Mouse (Mus musculus) spleen, adult 2 months (tissue): ENCODE results near the gene Vps18. TPM values are rescaled to one million over a fixed set of nuclear protein-coding genes. Genes with fewer than 3 reads are reported as not detected.

Source experiments
- DNase-seq, 2 experiments: peaks; one replicate each; pipeline versions ENCODE4 v3.0.0 to v3.0.0-alpha.2; 2012 to 2021; ENCODE audit warnings: low spot score in 2 of 2, low read depth in 1 of 2
- H3K27ac ChIP-seq: fragments of 200-500 bp; 2 replicates; pipeline ENCODE4 v1.5.1; 2012; ENCODE audit warnings: low read length, inconsistent platforms; ENCODE audit not compliant: insufficient read depth
- H3K27me3 ChIP-seq: fragments of 200-500 bp; 2 replicates; pipeline ENCODE4 v1.6.1; 2012; ENCODE audit warnings: mild to moderate bottlenecking, moderate library complexity, low read length, inconsistent platforms; ENCODE audit not compliant: control insufficient read depth, insufficient read depth
- H3K36me3 ChIP-seq: fragments of 200-500 bp; 2 replicates; pipeline ENCODE4 v1.6.1; 2012; ENCODE audit warnings: mild to moderate bottlenecking, low read length, inconsistent platforms; ENCODE audit not compliant: control insufficient read depth, insufficient read depth
- H3K4me1 ChIP-seq: fragments of 200-500 bp; 2 replicates; pipeline ENCODE4 v1.6.1; 2011; ENCODE audit warnings: inconsistent platforms; ENCODE audit not compliant: control insufficient read depth, insufficient read depth, insufficient read length
- H3K4me3 ChIP-seq: fragments of 200-500 bp; 2 replicates; pipeline ENCODE4 v1.5.1; 2011; ENCODE audit warnings: mild to moderate bottlenecking, inconsistent platforms; ENCODE audit not compliant: insufficient read depth, insufficient read length; ENCODE audit errors: extremely low read depth
- CTCF ChIP-seq: fragments of 200-500 bp; IDR thresholded peaks from 2 replicates; pipeline ENCODE4 v1.5.1; 2011; ENCODE audit warnings: mild to moderate bottlenecking, inconsistent platforms; ENCODE audit not compliant: insufficient read depth, insufficient read length, insufficient replicate concordance; ENCODE audit errors: extremely low read depth
- POLR2A ChIP-seq: fragments of 200-500 bp; IDR thresholded peaks from 2 replicates; pipeline ENCODE4 v1.6.1; 2011; ENCODE audit warnings: low read depth, low read length, inconsistent platforms
- WGBS: fragments of 180-500 bp; shearing (Covaris S2); methylation state at CpG from one replicate; pipeline ENCODE4 v1.1.7; 2018; 5-methylcytosine and 5-hydroxymethylcytosine counted together
- polyA plus RNA-seq: library from polyadenylated mRNA; depleted of rRNA; stranded (reverse); fragments of >200 nt; gene quantifications from 2 replicates; pipeline ENCODE4 v1.2.3, GENCODE M21; 2012

Vps18 gene
- polyA plus RNA-seq, 1 experiment, result 19.3 TPM

DNA sequence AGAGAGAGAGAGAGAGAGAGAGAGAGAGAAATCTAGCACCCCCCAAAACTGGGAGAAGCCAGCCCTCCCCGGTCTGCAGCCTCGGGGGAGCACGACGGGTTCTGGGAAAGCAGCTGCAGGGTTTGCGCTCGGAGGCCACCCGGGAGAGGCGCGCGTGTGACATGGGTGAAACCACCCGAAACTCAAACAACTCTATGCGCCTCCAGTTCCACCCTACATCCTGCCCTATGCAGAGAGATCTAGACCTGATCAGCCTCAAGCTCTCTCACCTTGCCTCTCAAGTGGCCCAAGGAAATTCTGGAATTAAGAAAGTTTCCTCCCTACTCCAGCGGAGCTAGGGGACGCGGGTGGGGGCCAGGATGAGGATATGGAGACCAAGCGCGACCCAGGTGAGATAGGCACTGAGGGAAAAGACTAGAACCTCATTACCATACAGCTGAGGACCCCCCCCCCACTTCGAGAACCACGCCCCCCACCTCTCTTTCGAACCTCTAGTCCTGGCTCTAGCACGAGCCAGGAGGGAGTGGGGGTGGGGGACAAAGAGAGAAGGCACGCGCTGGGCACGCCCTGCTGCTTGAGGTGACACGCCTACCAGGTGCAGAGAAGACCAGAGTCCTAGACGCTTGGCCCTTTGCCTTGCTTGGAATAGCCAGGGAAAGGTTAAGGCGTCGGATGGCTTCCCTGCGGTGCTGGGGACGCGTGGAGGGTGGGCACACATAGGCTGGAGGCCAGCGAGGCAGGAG, 36.2 kb downstream of the Vps18 start:
- Histone ChIP-seq H3K27me3 (peaks cover 40% of the 10 kb centered on the region), H3K27ac (no peak overlapping the region), H3K36me3 (no peaks in the 10 kb centered on the region), H3K4me1 (peaks cover 27% of the 10 kb centered on the region), H3K4me3 (peak overlapping the region; percentile 49; the same call in 1 of the 2 replicates)
- WGBS, result 2% methylated on average over 32 of the region's 32 CpGs
- no peak for DNase-seq
- no peak for TF ChIP-seq CTCF

GRCm38 (mm10) chr2:119325568-119326143, 37.1 kb downstream of the Vps18 start, which contains the start of gene Dll4:
Dll4 (plus strand) TSS chr2:119325784.
- H3K27ac ChIP-seq, result no peak within 1 kb of the TSS
- 1% methylated on average over 33 of the region's 33 CpGs for WGBS
- TF ChIP-seq CTCF (no peak), POLR2A (no peak)
- H3K36me3 ChIP-seq, result no peaks in the 10 kb centered on the region
- peaks cover 27% of the 10 kb centered on the region for H3K4me1 ChIP-seq
- peak within 1 kb of the TSS; percentile 49 for H3K4me3 ChIP-seq
- no peak for DNase-seq
- H3K27me3 ChIP-seq, result peaks cover 40% of the 10 kb centered on the region

- WGBS, result 2% methylated on average over 61 of the region's 61 CpGs
- no peak for TF ChIP-seq POLR2A
- TF ChIP-seq CTCF, result no peak
- no peak for DNase-seq
- H3K4me1 ChIP-seq, result peaks cover 27% of the 10 kb centered on the region
- no peak overlapping the region for H3K27ac ChIP-seq
- H3K36me3 ChIP-seq, result no peaks in the 10 kb centered on the region
- H3K27me3 ChIP-seq, result peaks cover 40% of the 10 kb centered on the region
- H3K4me3 ChIP-seq, result peak overlapping the region; percentile 49
These were observed 37.9 kb downstream of the Vps18 start for GRCm38 (mm10) chr2:119326161-119327101.

- under 1% methylated on average over 30 of the region's 30 CpGs for WGBS
- no peak overlapping the region for H3K27ac ChIP-seq
- no peak for DNase-seq
- H3K4me3 ChIP-seq, result peak overlapping the region; percentile 42; the same call in 1 of the 2 replicates
- H3K4me1 ChIP-seq, result peaks cover 22% of the 10 kb centered on the region
- peaks cover 37% of the 10 kb centered on the region for H3K27me3 ChIP-seq
- TF ChIP-seq POLR2A (no peak), CTCF (peak; percentile 28; the same call in 1 of the 2 replicates)
- no peaks in the 10 kb centered on the region for H3K36me3 ChIP-seq
These were observed 38.6 kb downstream of the Vps18 start for GRCm38 (mm10) chr2:119327102-119327480.

- no peaks in the 10 kb centered on the region for H3K36me3 ChIP-seq
- TF ChIP-seq CTCF (no peak), POLR2A (no peak)
- H3K27me3 ChIP-seq, result peaks cover 29% of the 10 kb centered on the region
- DNase-seq, result no peak
- no peak overlapping the region for H3K27ac ChIP-seq
- H3K4me1 ChIP-seq, result peaks cover 15% of the 10 kb centered on the region
- 81% methylated on average over 11 of the region's 11 CpGs for WGBS
- H3K4me3 ChIP-seq, result no peak overlapping the region
These were observed 39.5 kb downstream of the Vps18 start for GRCm38 (mm10) chr2:119327942-119328526.

- Histone ChIP-seq H3K27me3 (peaks cover 28% of the 10 kb centered on the region), H3K4me3 (no peak overlapping the region), H3K27ac (no peak overlapping the region), H3K4me1 (peaks cover 15% of the 10 kb centered on the region), H3K36me3 (no peaks in the 10 kb centered on the region)
- no peak for DNase-seq
- TF ChIP-seq CTCF, result no peak
- no peak for TF ChIP-seq POLR2A
- 79% methylated on average over 5 of the region's 5 CpGs for WGBS
These were observed 40.0 kb downstream of the Vps18 start for GRCm38 (mm10) chr2:119328546-119328945.
